Mouse (Mus musculus) inflammation-experienced regulatory T-cells (primary cell): ENCODE results near the gene Fam219b. TPM values are rescaled to one million over a fixed set of nuclear protein-coding genes. Genes with fewer than 3 reads are reported as not detected.

ENCODE experiments used
- polyA plus RNA-seq, 2 experiments: library from polyadenylated mRNA; unstranded; fragments of 100-300 nt; shearing (Covaris generic); gene quantifications; one replicate each; pipeline ENCODE4 v1.2.1; 2017

Fam219b gene
- polyA plus RNA-seq = 10 to 100 TPM; 22.1 to 26.9 TPM

GRCm38 (mm10) chr9:57537044-57537727 lies at the start of gene Fam219b:
Fam219b (plus strand) TSS chr9:57537528.

GRCm38 (mm10) chr9:57503622-57504380 lies 33.5 kb upstream of the Fam219b start, which contains the start of gene Rpp25:
Rpp25 (plus strand) TSS chr9:57504026.

GRCm38 (mm10) chr9:57521056-57521911 lies 16.0 kb upstream of the Fam219b start, which contains the start of gene Cox5a:
Cox5a (plus strand) TSS chr9:57521274.

GRCm38 (mm10) chr9:57552139-57552887 lies 15.0 kb downstream of the Fam219b start, which contains the start of gene Mpi:
Mpi (minus strand) TSS chr9:57552763.

GRCm38 (mm10) chr9:57560861-57561710 lies 23.8 kb downstream of the Fam219b start, which contains the start of gene Scamp2:
Scamp2 (plus strand) TSS chr9:57560943.

GRCm38 (mm10) chr9:57589224-57590126 lies 52.1 kb downstream of the Fam219b start, which contains the start of gene Ulk3:
Ulk3 (plus strand) TSS chr9:57589452.

Other genes starting within 250 kb of the Fam219b start
- gene Ppcdc, start 97.4 kb upstream of the Fam219b start, polyA plus RNA-seq = 100 to 1,000 TPM; 114 to 157 TPM
- gene Scamp5, start 69.5 kb upstream of the Fam219b start, polyA plus RNA-seq = 1 to 10 TPM in 1 of 2 experiments, under 1 TPM in 1; 0.40 to 2.3 TPM
- gene Rpp25, start 33.5 kb upstream of the Fam219b start, polyA plus RNA-seq = 1 to 10 TPM in 1 of 2 experiments, under 1 TPM in 1; 0.51 to 3.2 TPM
- gene Cox5a, start 16.3 kb upstream of the Fam219b start, polyA plus RNA-seq = 100 to 1,000 TPM; 260 to 294 TPM
- gene Mpi, start 15.2 kb downstream of the Fam219b start, polyA plus RNA-seq = 10 to 100 TPM; 17.6 to 21.5 TPM
- 100 to 1,000 TPM in 1 of 2 experiments, 10 to 100 TPM in 1; 91.1 to 103 TPM for gene Scamp2, start 23.4 kb downstream of the Fam219b start, polyA plus RNA-seq
- 100 to 1,000 TPM in 1 of 2 experiments, 10 to 100 TPM in 1; 82.7 to 102 TPM for gene Ulk3, start 51.9 kb downstream of the Fam219b start, polyA plus RNA-seq
- not detected for gene Cplx3, start 68.8 kb downstream of the Fam219b start, polyA plus RNA-seq
- gene Lman1l, start 83.2 kb downstream of the Fam219b start, polyA plus RNA-seq = not detected
- gene Csk, start 116.1 kb downstream of the Fam219b start, polyA plus RNA-seq = 100 to 1,000 TPM; 182 to 188 TPM
- not detected for gene Cyp1a2, start 146.2 kb downstream of the Fam219b start, polyA plus RNA-seq
- not detected for gene Cyp1a1, start 150.4 kb downstream of the Fam219b start, polyA plus RNA-seq
- gene Edc3, start 171.0 kb downstream of the Fam219b start, polyA plus RNA-seq = 10 to 100 TPM; 35.0 to 39.6 TPM
- gene Clk3, start 228.3 kb downstream of the Fam219b start, polyA plus RNA-seq = 100 to 1,000 TPM; 117 to 167 TPM